Mouse (Mus musculus) T-cell, adult 2 months (primary cell): Measurements from ENCODE around the gene Rps15.

Experiments
- DNase-seq: peaks from one replicate; pipeline ENCODE4 v3.0.0; 2022; ENCODE audit warnings: low spot score

Rps15 gene

GRCm38 (mm10) chr10:80260642-80261584 lies 31.3 kb upstream of the Rps15 start, which contains the start of the genes Gamt and Dazap1:
TSS of gene Gamt (minus strand) at chr10:80261012.
TSS of gene Dazap1 (plus strand) at chr10:80261486.
- peak; percentile 77 for DNase-seq

- DNase-seq, result peak; percentile 35
Observed at GRCm38 (mm10) chr10:80261585-80261968, 30.7 kb upstream of the Rps15 start.

- DNase-seq, result no peak
Observed at GRCm38 (mm10) chr10:80262169-80262568, 30.1 kb upstream of the Rps15 start.

GRCm38 (mm10) chr10:80262776-80263365 lies 29.4 kb upstream of the Rps15 start:
- no peak for DNase-seq

- peak; percentile 99 for DNase-seq
Observed at GRCm38 (mm10) chr10:80264341-80265148, 27.7 kb upstream of the Rps15 start.

GRCm38 (mm10) chr10:80265149-80265486 lies 27.1 kb upstream of the Rps15 start:
- DNase-seq, result no peak

GRCm38 (mm10) chr10:80270099-80270498 lies 22.2 kb upstream of the Rps15 start:
- DNase-seq, result no peak

GRCm38 (mm10) chr10:80270734-80271181 lies 21.5 kb upstream of the Rps15 start:
- no peak for DNase-seq

GRCm38 (mm10) chr10:80271186-80271843 lies 20.9 kb upstream of the Rps15 start:
- DNase-seq, result peak; percentile 46

- DNase-seq, result no peak
Observed at GRCm38 (mm10) chr10:80271870-80272585, 20.2 kb upstream of the Rps15 start.

- no peak for DNase-seq
Observed at GRCm38 (mm10) chr10:80273847-80274246, 18.4 kb upstream of the Rps15 start.

- DNase-seq, result no peak
Observed at GRCm38 (mm10) chr10:80276238-80276637, 16.0 kb upstream of the Rps15 start.

GRCm38 (mm10) chr10:80278390-80278789 lies 13.9 kb upstream of the Rps15 start:
- DNase-seq, result no peak

GRCm38 (mm10) chr10:80279273-80279672 lies 13.0 kb upstream of the Rps15 start:
- DNase-seq, result no peak

- DNase-seq, result no peak
Observed at GRCm38 (mm10) chr10:80281304-80281703, 10.9 kb upstream of the Rps15 start.

- no peak for DNase-seq
Observed at GRCm38 (mm10) chr10:80281921-80282371, 10.3 kb upstream of the Rps15 start.

GRCm38 (mm10) chr10:80282481-80283441 lies 9.5 kb upstream of the Rps15 start:
- no peak for DNase-seq

GRCm38 (mm10) chr10:80285222-80286070 lies 6.8 kb upstream of the Rps15 start:
- no peak for DNase-seq

GRCm38 (mm10) chr10:80288097-80288496 lies 4.2 kb upstream of the Rps15 start:
- DNase-seq, result no peak
